Mouse (Mus musculus) hematopoietic multipotent progenitor cell, adult 10-12 weeks (in vitro differentiated cells): Measurements from ENCODE around the gene Riox1. TPM values are rescaled to one million over a fixed set of nuclear protein-coding genes. Genes with fewer than 3 reads are reported as not detected.

Experiments
- polyA plus RNA-seq: library from polyadenylated mRNA; stranded (reverse); fragments of >175 nt; gene quantifications from 2 replicates; pipeline ENCODE4 v1.2.3, GENCODE M21; 2012; ENCODE audit warnings: low replicate concordance

The Riox1 gene
- polyA plus RNA-seq = 22.5 and 51.4 TPM in 2 replicates

DNA sequence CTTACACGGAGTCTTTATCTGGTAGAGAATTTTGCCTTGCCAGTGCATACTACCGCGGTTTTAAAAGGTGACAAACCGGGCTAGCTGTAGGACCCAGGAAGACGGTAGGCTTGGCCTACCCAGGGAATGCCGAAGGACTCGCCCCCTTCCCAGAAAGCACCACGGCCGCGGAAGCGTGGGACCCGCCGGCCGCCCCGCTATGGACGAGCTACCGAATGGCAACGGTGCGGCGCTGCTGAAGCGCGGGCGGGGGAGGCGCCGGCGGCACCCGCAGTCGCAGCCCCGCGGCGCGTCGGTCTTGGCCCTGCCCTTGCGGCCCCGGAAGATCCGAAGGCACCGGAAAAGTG lies at the start of gene Riox1:
TSS of gene Riox1 (plus strand) at position 116 of the 347 bp plus-strand sequence.

DNA sequence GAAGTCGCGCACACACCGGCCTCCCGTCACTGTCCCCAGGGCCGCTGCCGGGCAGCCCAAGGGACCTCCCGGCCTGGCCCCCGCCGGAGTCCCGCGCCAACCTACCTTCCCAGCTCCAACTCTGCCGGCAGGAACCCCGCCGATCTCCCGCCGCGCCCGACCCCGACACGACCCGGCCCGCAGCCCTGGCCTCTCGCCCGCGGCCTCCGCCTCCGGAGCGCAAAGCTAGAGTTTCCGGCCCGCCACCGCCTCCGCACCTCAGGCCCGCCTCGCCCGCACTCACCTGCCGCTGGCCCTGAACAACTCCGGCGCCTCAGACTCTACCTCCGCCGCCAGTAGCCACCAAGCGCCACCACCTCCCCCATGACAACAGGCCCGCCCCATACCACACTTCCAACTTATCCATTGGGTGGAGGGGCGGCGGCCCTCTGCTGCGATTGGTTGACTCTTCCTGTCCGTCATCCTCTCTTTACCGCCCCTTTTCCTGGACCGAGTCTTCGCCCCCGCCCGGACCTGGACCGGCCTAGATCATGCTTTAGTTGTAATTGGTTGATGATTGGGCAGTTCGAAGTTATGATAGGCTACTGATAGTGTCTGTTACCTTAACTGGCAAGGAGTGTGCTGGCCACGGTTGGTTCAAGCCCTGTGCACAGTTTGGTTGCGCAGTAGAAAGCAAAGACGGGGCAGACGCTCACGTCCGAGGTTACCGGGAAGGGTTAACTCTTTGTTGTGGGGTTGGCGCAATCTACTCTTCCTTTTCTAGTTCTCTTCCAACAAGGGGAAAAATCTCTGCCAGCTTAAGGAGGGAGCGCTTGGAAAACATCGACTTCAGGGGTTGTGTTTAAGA lies 28.6 kb upstream of the Riox1 start, which contains the start of gene Numb:
TSS of gene Numb (minus strand) at position 400 of the 847 bp plus-strand sequence.

DNA sequence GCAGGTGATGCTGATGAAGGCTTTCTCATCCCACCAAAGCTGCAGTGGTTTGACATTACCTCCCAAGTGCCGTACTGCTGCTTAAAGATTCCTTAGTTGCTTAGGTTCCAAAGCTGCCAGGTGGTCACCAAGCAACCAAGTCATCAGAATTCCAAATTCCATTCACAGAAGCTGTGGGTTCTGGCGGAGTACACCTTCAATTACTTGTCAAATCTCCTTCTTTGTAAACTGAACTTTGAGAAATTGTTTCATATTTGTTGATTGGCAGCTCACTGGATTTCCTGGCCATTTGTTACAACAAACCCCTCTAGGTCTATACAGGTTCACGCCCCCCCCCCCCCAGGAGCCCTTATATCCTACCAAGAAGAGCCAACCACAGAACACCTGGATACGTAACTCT lies 34.3 kb downstream of the Riox1 start, which contains the start of gene Heatr4:
TSS of gene Heatr4 (minus strand) at position 101 of the 400 bp plus-strand sequence.

DNA sequence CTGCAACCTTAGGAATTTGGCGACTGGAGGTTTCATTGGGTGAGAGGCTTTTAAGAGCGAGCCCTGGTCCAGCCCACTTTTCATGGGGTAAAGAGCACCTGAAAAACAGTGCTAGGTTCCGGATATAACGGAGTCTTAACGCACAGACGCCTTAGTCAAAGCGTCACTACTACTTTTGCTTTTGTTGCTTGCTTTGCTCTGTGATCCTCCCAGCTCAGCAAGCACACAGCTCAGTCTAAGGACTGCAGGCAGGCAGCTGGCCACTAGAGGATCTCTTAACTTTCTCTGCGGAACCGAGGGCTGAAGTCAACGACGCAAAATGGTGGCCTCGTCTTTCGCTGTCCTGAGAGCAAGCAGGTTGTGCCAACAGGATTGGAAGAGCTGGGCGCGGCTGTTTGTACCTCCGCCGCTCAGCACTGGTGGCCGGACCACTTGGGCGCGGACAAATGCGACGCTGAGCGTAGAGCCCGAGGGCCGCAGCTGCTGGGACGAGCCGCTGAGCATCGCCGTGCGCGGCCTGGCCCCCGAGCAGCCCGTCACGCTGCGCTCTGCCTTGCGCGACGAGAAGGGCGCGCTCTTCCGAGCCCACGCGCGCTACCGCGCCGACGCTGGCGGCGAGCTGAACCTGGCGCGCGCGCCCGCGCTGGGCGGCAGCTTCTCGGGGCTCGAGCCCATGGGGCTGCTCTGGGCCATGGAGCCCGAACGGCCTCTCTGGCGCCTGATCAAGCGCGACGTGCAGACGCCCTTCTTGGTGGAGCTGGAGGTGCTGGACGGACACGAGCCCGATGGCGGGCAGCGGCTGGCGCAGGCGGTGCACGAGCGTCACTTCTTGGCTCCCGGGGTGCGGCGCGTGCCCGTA lies 37.4 kb downstream of the Riox1 start, which contains the start of gene Acot2:
TSS of gene Acot2 (plus strand) at position 279 of the 859 bp plus-strand sequence.

Other genes with a start within 250 kb of the Riox1 start
- 0.83 and 1.1 TPM in 2 replicates for gene Papln, start 187.0 kb upstream of the Riox1 start, polyA plus RNA-seq
- gene Numb, start 28.7 kb upstream of the Riox1 start, polyA plus RNA-seq = 22.0 and 29.9 TPM in 2 replicates
- gene Heatr4, start 34.2 kb downstream of the Riox1 start, polyA plus RNA-seq = not detected in 2 replicates
- gene Acot2, start 37.3 kb downstream of the Riox1 start, polyA plus RNA-seq = 12.4 and 22.3 TPM in 2 replicates
- 2.6 and 4.2 TPM in 2 replicates for gene Acot1, start 58.9 kb downstream of the Riox1 start, polyA plus RNA-seq
- gene Acot4, start 87.8 kb downstream of the Riox1 start, polyA plus RNA-seq = 0.21 and 0.93 TPM in 2 replicates
- not detected in 2 replicates for gene Gm49366, start 88.3 kb downstream of the Riox1 start, polyA plus RNA-seq
- not detected in 2 replicates for gene Acot3, start 101.5 kb downstream of the Riox1 start, polyA plus RNA-seq
- gene Acot5, start 118.7 kb downstream of the Riox1 start, polyA plus RNA-seq = not detected in 2 replicates
- gene Acot6, start 150.0 kb downstream of the Riox1 start, polyA plus RNA-seq = 0.51 and 1.0 TPM in 2 replicates
- 0.16 and 0.21 TPM in 2 replicates for gene Dnal1, start 163.8 kb downstream of the Riox1 start, polyA plus RNA-seq
- 0.27 and 0.65 TPM in 2 replicates for gene Pnma1, start 197.9 kb downstream of the Riox1 start, polyA plus RNA-seq